Mouse (Mus musculus) MN1 (cell line): ENCODE results near the gene Arhgdia.

Experiments
- DNase-seq: peaks from one replicate; pipeline ENCODE4 v3.0.0-alpha.2; 2016; ENCODE audit warnings: low spot score

Gene Arhgdia

DNA sequence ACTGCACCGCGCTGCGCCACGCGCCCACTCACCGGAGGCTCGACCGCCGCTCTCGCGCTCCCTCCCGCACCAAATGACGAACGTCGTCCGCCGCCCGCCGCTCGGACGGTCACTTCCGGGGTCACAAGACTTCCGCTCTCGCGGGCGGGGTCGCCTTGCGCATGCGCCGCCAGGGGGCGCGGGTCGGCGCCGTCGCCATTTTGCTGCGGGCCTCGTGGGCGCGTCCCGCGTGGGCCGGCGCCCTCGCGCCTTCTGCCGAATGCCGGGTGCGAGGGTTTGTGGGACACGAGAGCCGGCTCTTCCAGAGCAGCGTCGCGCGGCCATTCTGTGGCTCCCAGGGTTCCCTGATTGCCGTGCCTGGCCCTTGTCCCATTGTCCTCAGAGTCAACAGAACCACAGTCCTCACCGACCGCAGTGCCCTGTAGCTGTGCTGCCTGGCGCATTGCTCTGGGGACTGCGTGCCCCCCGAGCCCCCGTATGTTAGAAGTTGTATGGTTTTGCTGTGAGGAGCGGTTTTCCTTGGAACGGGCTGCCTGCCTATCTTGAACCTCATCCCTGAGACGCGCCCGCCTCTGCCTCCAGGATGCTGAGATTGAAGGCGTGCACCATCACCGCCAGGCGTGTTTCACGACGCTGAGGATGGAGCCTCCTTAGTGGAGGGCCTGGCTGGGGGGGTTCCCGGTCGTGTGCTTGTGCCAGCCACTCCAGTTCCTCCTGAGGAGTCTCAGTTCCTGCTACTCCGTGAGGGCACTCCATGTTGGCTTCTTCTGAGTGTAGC is at the start of gene Arhgdia:
Gene Arhgdia, minus strand, starts transcription at position 135 of the 778 bp plus-strand sequence.
- DNase-seq = peak; percentile 92

DNA sequence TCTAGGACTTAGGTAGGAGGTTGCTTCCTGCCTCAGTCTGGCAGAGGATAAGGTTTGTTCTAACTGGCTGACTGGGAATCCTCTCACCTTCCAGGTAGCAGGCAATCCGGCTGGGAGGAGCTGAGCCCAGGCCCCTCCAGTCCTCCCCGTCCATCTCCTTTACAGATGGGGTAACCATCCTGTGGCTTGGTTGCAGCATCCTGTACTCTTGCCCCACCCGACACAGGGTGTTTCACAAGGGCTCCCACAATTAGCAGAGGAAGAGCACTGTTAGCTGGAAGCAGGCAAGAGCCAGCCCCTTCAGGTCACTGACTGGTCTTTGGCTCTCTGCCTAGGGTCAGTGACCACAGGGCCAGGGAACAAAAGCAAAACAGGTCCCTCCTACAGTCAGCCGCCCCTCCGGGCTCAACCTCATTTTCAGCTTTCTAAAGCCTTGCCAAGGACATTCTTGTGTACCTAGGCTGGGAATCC is 49.0 kb upstream of the Arhgdia start:
- DNase-seq = peak; percentile 49

DNA sequence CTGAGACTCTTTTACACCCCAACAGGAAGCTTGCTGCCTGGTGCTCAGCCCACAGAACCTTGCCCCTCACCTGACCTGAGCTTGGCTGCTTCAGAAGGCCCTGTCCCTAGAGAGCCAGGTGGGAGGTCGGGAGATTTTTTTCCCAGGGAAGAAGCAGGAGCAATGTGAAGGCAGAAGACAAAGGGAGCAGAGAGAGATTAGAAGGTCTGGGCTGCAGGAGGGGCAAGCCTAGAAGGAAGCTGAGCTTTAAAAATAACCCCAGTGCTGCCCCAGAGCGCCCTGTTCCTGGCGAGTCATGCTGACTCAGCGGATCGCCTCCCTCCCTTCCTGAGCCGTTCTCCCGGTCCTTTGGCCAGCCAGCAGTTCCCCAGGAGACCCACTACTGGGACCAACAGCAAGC is 48.5 kb upstream of the Arhgdia start:
- DNase-seq = peak; percentile 58

DNA sequence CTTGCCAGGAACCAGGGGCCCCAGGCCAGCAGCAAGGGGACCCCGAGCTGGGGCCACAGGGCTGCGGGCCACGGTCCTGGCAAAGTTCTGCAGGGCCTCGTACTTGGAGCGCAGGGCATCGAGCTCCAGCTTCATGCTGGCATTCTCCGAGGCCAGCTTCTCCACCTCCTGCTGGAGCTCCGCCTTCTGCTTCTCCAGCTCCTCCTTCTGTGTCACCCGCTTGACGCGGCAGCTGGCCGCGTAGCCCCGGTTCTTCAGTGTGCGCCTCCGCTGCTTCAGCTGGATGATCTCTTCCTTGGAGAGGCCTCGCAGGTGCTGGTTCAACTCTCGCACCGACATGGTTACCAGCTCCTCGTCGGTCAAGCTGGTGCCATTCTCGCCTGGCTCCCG is 47.9 kb upstream of the Arhgdia start:
- DNase-seq = no peak

DNA sequence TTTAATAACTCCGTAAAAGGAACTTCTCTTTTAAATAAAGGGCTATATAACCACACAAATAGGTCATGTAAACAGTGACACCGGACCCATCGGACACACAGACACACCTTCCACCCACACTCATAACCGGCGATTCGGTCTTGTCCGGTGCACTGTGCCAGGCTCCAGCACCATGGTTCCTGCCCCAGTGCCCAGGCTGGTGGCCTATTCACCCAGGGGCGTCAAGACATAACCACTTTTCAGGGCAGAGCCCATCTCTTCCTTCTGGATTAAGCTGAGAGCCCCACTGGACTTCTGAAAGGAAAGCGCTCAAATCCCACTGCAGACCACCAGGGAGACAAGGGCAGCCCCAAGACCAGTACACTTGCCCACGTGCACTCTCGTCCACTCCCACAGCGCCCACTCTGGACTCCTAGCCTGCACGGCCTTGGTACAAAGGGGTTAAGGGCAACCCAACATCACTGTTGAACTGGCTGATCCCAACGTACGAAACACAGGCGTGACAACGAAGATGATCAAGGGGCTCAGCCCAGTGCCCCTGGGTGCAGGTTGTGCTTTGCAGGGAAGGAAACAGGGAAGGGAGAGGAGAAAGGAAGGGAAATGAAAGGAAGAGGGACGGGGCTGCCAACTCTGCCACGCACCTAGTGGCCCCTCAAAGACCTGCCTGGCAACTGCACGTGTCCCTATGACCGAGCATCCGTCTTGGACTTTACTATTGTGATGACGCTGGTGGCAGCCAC is 47.3 kb upstream of the Arhgdia start:
- DNase-seq = no peak

DNA sequence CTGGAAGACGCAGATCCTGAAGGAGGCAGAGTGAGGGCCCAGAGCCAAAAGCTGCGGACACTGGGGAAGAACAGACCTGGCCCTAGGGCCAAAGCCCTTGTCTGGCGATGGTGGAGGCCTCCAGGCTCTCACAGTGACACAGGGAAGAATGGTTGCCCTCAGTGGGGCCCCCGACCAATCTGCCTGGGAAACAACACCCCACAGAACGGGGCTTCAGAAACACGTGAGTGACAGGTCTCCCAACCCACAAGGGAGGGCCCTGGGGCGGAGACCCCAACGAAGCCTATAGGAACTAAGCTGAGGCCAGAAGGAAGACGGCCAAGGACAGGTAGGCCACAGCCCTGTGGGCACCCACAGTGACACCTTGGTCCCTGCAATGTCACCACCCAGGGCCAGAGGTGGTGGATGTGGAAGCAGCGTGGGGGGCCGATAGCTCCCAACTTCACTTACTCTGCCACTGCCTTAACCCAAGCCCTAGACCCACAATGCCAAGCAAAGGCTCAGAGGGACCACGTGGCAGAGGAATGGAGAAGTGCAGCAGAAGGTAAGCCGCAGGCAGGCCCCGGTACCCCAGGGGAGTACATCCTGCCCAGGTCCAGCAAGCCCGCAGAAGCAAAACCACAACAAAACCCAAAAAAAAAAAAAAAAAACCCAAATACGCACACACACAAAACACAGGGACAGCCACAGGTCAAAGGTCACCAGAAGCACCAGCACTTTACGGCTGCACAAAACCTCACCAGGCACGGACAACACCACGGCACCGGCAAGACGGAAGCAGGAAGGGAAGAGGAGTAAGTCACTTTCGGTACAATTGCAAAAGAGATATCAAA is 46.3 kb upstream of the Arhgdia start:
- DNase-seq = no peak

DNA sequence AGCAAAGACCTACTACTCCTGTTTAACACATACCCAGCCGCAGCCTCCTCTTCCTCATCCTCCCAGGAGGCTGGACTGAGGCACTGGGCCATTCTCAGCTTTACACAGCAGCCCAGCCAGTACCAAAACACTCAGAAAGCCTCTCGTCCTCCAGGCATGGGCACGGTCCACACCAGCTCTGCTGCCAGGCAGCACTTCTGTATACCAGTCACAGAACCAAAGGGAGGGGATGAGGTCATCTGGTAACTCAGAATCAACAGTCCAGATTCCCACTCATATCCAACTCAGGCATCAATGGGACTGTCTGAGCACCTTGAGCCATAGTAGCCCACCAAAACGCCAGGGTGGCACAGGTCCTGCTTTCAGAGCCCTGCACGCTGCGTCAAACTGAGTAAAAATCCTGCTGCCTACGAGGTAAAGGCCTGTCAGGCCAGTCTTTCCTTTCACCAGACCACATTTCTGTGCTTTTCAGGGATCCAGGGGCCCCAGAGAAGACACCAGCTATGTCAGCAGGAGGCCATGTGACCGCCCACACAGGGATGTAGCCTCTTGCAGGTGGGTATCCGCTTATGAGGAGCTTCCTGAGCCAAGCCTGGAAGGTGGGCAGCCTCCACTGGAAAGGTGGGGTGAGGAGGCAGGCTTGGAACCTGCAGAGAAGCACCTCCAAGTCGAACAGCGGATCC is 45.5 kb upstream of the Arhgdia start:
- peak; percentile 33 for DNase-seq

DNA sequence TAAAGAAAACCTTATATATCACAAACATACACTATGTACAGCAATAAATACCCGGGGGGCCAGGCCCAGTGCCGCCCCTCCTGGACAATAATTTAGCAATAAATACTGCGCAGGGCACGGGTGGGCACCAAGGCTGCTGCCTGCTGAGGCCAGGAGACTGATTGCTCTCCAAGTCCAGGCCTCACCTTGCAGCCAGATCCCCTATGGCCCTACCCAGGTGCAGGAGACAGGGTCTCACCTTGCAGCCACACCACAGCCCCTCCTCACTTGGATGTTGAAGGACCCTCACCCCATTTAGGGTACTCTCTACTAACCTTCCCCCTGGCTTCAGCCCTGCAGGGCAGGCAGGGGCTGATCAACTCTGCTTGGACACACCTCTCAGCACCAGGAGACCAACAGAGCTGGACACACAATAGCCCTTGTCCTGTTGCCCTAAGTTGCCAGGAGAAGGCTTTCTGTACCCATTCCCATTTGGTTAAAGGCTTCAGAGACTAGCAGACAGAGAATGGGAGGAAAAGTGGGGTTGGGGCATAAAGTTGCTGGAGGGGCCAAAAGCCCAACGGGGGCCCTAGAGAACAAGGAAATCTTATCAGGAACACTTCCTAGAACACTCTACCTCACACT is 43.8 kb upstream of the Arhgdia start, which contains the start of gene Sirt7:
Gene Sirt7, minus strand, starts transcription at position 89 of the 624 bp plus-strand sequence.
- DNase-seq = no peak

DNA sequence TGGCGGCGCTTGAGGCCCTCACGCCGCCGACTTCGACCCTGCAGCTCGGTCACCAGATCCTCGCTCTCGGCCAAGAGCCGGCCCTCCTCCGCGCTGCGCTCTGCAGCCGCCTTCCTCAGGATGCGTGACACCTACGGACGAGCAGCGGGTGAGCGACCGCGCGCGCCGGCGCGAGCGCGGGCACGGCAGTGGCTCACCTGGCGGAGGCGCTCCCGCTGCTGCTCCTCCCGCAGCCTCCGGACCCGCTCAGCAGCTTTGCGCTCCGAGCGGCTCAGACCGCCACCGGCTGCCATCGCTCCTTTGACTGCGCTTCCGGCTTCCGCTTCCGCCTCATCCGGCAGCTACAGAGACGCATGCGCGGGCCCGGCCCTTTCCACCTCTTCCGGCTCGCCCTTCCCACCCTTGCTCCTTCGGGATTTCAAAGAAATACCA is 43.3 kb upstream of the Arhgdia start:
- DNase-seq = peak; percentile 89

DNA sequence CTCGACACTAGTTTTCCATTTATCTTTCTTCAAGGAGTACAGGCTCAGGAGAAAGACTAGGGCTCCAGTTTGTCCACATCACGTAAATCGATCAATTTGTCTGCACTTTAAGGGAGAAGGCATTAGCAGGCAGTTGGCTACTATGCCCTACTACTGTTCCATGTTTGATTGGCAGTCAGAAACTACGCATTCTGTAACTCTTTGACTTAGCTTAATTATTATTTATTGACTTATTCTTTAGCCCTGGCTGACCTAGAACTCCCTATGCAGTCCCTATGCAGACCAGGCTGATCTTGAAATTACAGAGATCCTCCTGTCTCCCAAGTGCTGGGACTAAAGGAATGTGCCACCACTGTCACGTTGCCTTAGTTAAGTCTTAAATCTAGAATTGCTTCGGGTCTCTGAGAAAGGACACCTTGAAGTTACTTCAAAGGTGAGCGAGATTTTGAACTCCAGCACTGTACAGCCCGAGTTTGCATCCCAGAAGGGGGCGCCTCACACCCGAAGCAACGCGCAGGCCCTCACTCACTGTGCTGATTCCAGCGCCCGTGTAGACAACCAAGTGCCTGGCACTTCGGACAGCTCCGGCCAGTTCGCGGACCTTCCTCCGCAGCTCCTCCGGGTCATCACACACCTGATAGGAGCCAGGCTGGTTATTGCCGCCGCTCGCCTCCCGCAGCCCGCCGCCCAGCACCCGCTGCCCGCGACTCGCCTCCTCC is 42.7 kb upstream of the Arhgdia start:
- DNase-seq = peak; percentile 77

DNA sequence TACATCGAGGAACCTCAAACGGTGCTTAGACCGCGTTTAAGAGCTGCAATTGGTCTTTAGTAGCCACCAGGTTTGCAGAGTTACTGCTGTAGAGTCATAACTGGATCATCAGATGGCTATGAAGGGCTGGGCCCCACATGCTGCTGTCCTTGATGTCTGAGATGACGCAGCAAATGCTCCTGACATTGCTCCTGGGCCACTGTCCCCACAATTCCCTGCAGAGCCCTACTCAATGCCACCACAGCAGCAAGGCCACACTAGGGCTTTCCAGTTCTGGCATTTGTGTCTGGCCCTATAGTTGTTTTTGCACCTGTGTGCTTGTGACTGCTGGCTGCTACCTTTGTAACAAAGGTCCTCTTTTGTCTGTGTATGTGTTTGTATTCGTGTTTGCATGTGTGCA is 41.4 kb upstream of the Arhgdia start:
- no peak for DNase-seq

DNA sequence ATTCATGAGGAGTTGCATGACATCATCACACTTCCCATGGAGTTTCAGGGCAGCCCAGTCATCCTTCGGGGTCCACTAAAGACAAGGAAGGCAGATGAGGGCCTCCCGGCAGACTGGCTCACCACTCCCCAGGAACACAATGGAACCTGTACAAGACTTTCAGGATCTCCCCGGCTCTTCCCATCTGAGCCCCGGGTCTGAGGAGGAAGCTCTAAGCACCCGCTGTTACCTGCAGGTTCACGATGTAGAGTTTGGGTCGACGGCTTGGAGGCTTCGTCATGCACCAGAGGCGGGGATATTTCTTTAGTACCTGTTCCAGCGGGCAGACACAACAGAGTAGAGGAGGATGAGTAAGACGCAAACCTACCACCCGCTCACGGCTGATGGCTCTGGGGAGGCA is 38.8 kb upstream of the Arhgdia start:
- DNase-seq = no peak

DNA sequence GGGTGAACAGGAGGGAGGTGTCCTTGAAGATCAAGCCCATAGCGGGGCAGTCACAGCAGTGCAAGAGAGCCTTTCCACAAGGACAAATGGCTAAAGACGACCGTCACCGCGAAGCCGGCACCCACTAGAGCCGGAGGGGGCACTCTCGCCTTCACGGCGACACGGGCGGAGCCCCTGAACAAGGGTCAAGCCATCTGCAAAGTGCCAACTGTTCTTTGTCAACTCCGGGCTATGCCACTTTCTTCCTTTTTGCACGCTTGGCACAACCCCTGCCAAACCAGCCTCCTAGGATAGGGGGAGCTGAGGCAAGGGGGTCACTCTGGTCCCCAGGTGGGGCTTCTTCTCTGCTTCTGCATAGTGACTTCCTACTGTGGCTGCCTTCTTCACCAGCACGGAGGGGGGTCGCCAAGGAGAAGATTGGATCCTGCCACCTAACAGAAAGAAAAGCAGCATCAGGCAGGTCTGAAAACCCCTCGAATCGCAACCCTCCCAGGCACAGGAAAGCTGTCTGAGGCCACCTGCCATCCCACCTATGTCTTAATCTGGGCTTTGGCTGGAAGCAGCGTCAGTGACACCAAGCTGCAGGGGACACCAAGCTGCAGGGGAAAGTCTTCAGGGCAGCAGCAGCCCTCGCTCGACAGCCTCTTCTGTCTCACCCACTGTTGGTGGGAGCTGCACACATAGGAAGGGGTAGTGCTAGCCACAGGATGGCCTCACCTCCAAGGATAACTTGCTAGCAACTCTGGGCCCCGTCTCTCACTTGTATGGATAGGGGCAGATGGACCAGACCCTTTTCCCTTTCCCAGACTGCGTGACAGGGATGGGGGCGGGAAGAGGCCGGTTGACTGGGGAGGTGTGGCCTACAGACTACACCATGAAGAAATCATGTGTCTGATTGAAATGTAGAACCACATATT is 37.5 kb upstream of the Arhgdia start:
- DNase-seq = no peak

DNA sequence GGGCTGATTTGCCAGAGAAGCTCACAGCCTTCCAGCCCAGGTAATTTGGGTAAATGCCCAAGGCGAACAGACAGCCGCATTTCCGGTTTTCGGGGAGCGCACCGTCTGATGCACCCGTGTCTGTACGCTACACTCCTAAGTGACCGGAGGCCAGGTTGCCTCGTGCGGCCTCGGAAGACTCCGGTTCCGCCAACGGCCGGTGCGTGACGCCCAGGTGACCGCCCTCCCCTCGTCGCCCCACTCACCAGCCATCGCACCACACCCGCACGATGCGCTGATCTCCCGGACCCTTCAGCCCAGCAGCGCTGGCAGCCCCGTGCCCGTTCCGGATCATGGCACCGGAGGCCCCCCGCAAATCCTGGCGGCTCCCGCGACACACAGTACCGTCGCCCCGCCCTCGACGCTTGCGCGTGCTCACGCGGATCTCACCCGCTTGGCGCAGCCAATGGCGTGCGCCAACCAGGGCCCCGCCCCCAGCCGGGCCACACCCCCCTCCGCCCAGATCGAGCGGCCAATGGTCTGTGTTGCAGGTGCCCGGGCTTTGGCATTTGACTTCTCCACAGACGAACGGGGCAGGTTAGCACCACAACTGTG is 36.2 kb upstream of the Arhgdia start, which contains the start of gene Pcyt2:
Gene Pcyt2, minus strand, starts transcription at position 418 of the 594 bp plus-strand sequence.
- peak; percentile 94 for DNase-seq

DNA sequence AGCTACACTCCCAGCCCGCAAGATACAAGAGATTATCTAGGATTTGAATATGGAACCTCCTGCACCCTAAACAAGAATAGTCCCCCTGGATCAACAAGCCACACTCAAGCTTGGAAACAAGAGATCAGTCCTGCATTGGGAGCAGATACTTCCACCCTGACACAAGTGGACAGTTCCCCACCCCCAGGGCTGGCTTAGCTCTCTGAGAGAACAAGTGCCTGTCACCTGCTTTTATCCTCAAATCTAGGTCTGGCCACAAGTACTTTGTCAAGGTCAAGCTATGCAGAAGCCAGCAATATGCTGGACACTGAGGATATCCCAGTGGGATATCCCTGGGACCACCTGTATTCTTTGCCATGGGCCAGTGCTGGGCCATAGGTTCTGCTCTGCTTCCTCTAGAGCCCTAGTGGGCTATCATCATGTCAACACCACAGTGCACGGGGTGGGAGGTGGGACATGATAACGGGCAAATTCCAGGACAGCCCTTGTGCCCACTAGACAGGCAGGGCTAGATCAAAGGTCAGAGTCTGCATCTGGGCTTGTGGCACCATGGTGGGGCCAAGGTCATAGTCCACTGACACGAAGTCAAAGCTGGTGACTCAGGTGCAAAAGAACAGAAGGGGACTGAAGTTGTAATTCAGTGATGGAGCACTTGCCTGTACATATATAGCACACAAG is 35.3 kb upstream of the Arhgdia start:
- DNase-seq = no peak

DNA sequence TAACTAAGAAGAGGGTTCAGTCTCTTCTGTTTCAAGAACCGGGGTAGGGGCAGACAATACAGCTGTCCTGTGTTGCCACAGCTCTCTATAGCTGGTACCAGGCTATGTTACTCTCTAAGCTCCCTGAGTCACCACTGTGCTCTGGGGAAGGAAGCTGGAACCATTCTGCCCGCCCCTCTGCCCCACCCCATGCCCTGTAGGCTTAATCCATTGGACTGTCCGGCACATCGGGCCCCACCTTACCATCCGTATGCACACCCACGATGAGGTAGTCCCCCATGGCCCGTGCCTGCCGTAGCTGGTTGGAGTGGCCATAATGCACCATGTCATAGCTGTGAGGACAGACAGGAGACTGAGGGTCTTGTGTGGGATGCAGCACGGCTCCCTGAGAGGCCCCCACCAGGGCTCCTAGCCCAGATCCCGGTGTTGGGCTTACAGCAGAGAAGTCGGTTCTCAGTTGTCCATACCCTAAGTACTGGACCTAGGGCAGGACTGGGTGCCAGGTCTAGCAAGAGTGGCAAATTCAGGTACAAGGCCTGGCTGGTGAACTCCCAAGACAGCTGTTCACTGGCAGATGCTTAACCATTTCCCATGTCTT is 34.3 kb upstream of the Arhgdia start:
- DNase-seq = peak; percentile 48

DNA sequence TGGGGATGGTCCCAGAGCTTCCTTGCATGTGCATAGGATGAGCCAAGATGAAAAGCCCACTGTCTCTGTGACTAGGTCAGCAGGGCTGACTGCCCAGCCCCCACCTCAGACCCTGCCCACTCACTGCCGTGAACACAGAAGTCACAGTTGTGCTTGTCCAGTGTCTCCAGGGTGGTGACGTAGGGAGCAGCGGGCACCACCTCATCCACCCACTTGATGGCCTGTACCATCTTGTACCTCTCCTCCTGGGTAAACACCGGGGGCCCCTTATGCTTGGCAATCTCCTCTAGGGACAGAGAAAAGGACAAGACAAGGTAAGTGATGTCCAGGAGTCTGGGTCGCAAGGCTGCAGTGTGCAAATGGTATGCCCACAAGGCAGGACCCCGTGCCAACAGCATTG is 33.7 kb upstream of the Arhgdia start:
- DNase-seq = no peak

DNA sequence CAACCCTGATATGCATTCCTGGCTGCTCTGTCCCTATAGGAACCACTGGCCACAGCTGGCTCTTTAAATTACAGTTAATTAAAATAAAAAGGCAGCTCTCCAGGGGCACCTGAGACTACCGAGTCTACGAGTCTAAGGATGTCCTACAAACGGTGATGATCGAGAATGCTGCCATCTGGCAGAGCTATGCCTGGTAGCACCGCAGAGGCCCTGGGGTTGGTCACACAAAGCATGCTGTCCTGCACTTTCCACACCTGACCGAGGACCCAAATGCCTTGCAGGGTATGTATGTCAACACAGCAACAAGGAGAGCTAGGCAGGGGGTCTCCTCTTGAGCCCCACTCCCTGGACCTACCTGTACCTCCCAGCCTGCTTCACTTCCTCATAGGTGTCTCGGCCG is 32.6 kb upstream of the Arhgdia start:
- DNase-seq = no peak
